Mouse (Mus musculus) forebrain, embryonic 14.5 days (tissue): ENCODE results near the gene Atp8b4. TPM values are rescaled to one million over a fixed set of nuclear protein-coding genes. Genes with fewer than 3 reads are reported as not detected.

Experiments
- polyA plus RNA-seq: library from polyadenylated mRNA; unstranded; fragments of >200 nt; fragmentation: Nextera tagmentation; extraction: Ambion mirVana; gene quantifications from 2 replicates; pipeline ENCODE4 v1.2.1, GENCODE M21; 2014

The Atp8b4 gene
- polyA plus RNA-seq, 1 experiment from 2014 or later: 0.06 TPM

Other genes starting within 250 kb of the Atp8b4 start
- 3.7 and 5.3 TPM in 2 replicates for gene Slc27a2, start 51.7 kb upstream of the Atp8b4 start, polyA plus RNA-seq
- 1.1 and 1.6 TPM in 2 replicates for gene Hdc, start 118.6 kb upstream of the Atp8b4 start, polyA plus RNA-seq
- 60.3 and 63.9 TPM in 2 replicates for gene Gabpb1, start 175.7 kb upstream of the Atp8b4 start, polyA plus RNA-seq
- gene Usp8, start 206.7 kb upstream of the Atp8b4 start, polyA plus RNA-seq: 27.8 and 28.8 TPM in 2 replicates